Mouse (Mus musculus) layer of hippocampus, adult 9-10 months (tissue): ENCODE results near the gene Rtp3.

Experiments
- DNase-seq: peaks from one replicate; pipeline ENCODE4 v3.0.0; 2022; ENCODE audit warnings: low spot score

The Rtp3 gene

GRCm38 (mm10) chr9:110990204-110990603 lies at the start of gene Rtp3:
Rtp3 (minus strand) TSS chr9:110990583.
- no peak for DNase-seq

GRCm38 (mm10) chr9:111039966-111040365 lies 49.6 kb upstream of the Rtp3 start:
- DNase-seq: no peak

- no peak for DNase-seq
These were observed 43.3 kb upstream of the Rtp3 start for GRCm38 (mm10) chr9:111033717-111034116.

- DNase-seq: no peak
These were observed 36.4 kb upstream of the Rtp3 start for GRCm38 (mm10) chr9:111026791-111027190.

GRCm38 (mm10) chr9:111019022-111019421 lies 28.6 kb upstream of the Rtp3 start, which contains the start of gene Ltf:
Ltf (plus strand) TSS chr9:111019271.
- no peak for DNase-seq

GRCm38 (mm10) chr9:111015658-111016057 lies 25.3 kb upstream of the Rtp3 start:
- DNase-seq: no peak

GRCm38 (mm10) chr9:111012041-111012440 lies 21.7 kb upstream of the Rtp3 start:
- DNase-seq: no peak

- no peak for DNase-seq
These were observed 21.2 kb upstream of the Rtp3 start for GRCm38 (mm10) chr9:111011550-111011949.

- DNase-seq: no peak
These were observed 19.4 kb upstream of the Rtp3 start for GRCm38 (mm10) chr9:111009763-111010162.

- no peak for DNase-seq
These were observed 16.2 kb upstream of the Rtp3 start for GRCm38 (mm10) chr9:111006544-111006943.

GRCm38 (mm10) chr9:111003279-111003678 lies 12.9 kb upstream of the Rtp3 start:
- DNase-seq: no peak

- no peak for DNase-seq
These were observed 11.2 kb upstream of the Rtp3 start for GRCm38 (mm10) chr9:111001621-111002020.

- no peak for DNase-seq
These were observed 9.5 kb upstream of the Rtp3 start for GRCm38 (mm10) chr9:110999856-111000255.

- no peak for DNase-seq
These were observed 8.7 kb upstream of the Rtp3 start for GRCm38 (mm10) chr9:110999056-110999455.

GRCm38 (mm10) chr9:110997245-110997644 lies 6.9 kb upstream of the Rtp3 start:
- peak; percentile 71 for DNase-seq

- peak; percentile 26 for DNase-seq
These were observed 4.4 kb upstream of the Rtp3 start for GRCm38 (mm10) chr9:110994716-110995172.

GRCm38 (mm10) chr9:110993281-110993709 lies 2.9 kb upstream of the Rtp3 start:
- no peak for DNase-seq

- no peak for DNase-seq
These were observed 840 bp downstream of the Rtp3 start for GRCm38 (mm10) chr9:110989543-110989942.

GRCm38 (mm10) chr9:110989141-110989540 lies 1.2 kb downstream of the Rtp3 start:
- no peak for DNase-seq

- no peak for DNase-seq
These were observed 2.3 kb downstream of the Rtp3 start for GRCm38 (mm10) chr9:110988078-110988477.

GRCm38 (mm10) chr9:110987331-110987730 lies 3.1 kb downstream of the Rtp3 start:
- DNase-seq: no peak

- no peak for DNase-seq
These were observed 4.4 kb downstream of the Rtp3 start for GRCm38 (mm10) chr9:110985951-110986350.

- no peak for DNase-seq
These were observed 4.8 kb downstream of the Rtp3 start for GRCm38 (mm10) chr9:110985541-110985940.

- DNase-seq: no peak
These were observed 6.3 kb downstream of the Rtp3 start for GRCm38 (mm10) chr9:110984096-110984495.

- DNase-seq: no peak
These were observed 8.0 kb downstream of the Rtp3 start for GRCm38 (mm10) chr9:110982351-110982750.
